Mouse (Mus musculus) forebrain, postnatal 0 days (tissue): ENCODE results near the gene Nrn1. TPM values are rescaled to one million over a fixed set of nuclear protein-coding genes. Genes with fewer than 3 reads are reported as not detected.

Experiments used
- ATAC-seq: fragments of 200-750 bp; cut with Nextera tagmentation; 2 replicates; pipeline ENCODE4 v1.8.0; 2017; ENCODE audit warnings: mild to moderate bottlenecking, moderate library complexity
- DNase-seq: peaks from one replicate; pipeline ENCODE4 v3.0.0-alpha.2; 2015
- H3K27ac ChIP-seq: fragments of 300-500 bp; sonication (generic); 2 replicates; pipeline ENCODE4 v1.5.1; 2014; ENCODE audit warnings: low read depth, mild to moderate bottlenecking, antibody characterized with exemption, low read length, moderate library complexity, mixed read lengths
- H3K27me3 ChIP-seq: fragments of 300-500 bp; sonication (generic); 2 replicates; pipeline ENCODE4 v1.6.1; 2014; ENCODE audit warnings: mild to moderate bottlenecking, low read length, mixed read lengths; ENCODE audit not compliant: insufficient read depth
- H3K36me3 ChIP-seq: fragments of 300-500 bp; sonication (generic); 2 replicates; pipeline ENCODE4 v1.6.1; 2014; ENCODE audit warnings: mild to moderate bottlenecking, moderate library complexity; ENCODE audit not compliant: insufficient read depth
- H3K4me1 ChIP-seq: fragments of 300-500 bp; sonication (generic); 2 replicates; pipeline ENCODE4 v1.6.1; 2014; ENCODE audit warnings: antibody characterized with exemption; ENCODE audit not compliant: insufficient read depth
- H3K4me2 ChIP-seq: fragments of 300-500 bp; sonication (generic); 2 replicates; pipeline ENCODE4 v1.6.1; 2014; ENCODE audit warnings: low read depth, mild to moderate bottlenecking, moderate library complexity
- H3K4me3 ChIP-seq: fragments of 300-500 bp; sonication (generic); 2 replicates; pipeline ENCODE4 v1.5.1; 2014; ENCODE audit warnings: low read depth, low read length, mixed read lengths
- H3K9ac ChIP-seq: fragments of 300-500 bp; sonication (generic); 2 replicates; pipeline ENCODE4 v1.6.1; 2014; ENCODE audit warnings: mild to moderate bottlenecking
- H3K9me3 ChIP-seq: fragments of 300-500 bp; sonication (generic); 2 replicates; pipeline ENCODE4 v1.6.1; 2016; ENCODE audit warnings: low read length
- CTCF ChIP-seq: sonication (generic); IDR thresholded peaks from 2 replicates; pipeline ENCODE4 v1.5.1; 2016; ENCODE audit warnings: antibody characterized with exemption, control low read depth, low read depth
- WGBS: fragments of 180-500 bp; shearing (Covaris S2); extraction: QIAGEN DNeasy Blood & Tissue Kit; methylation state at CpG from one replicate; pipeline ENCODE4 v1.1.7; 2014; 5-methylcytosine and 5-hydroxymethylcytosine counted together
- polyA plus RNA-seq: library from polyadenylated mRNA; unstranded; fragments of >200 nt; fragmentation: Nextera tagmentation; extraction: Ambion mirVana; gene quantifications from 2 replicates; pipeline ENCODE4 v1.2.1, GENCODE M21; 2015
- total RNA-seq: library from RNA; depleted of rRNA; stranded (reverse); fragments of >200 nt; gene quantifications from 2 replicates; pipeline ENCODE4 v1.2.3, GENCODE M21; 2014

Nrn1 gene
- total and polyA plus RNA-seq, 2 experiments from 2014 or later, result 35.1 to 57.7 TPM

DNA sequence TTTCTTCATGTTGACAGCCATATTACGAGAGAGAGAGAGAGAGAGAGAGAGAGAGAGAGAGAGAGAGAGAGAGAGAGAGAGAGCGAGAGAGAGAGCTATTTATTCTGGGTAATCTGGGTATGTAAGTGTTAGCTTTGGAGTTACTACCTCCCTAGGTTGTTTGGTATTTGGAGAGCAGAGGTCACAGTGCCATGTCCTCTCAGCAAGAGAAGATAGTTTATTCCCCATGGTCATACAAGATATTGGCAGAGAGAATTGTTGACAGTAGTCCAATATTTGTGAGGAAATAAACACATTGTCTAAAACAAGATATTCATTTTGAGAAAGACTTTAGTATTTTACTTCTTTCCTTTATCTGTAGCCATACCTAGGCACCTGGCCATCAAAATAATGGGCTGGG lies 20.8 kb downstream of the Nrn1 start:
- no peaks in the 10 kb centered on the region for H3K36me3 ChIP-seq
- no peak overlapping the region for H3K9ac ChIP-seq
- WGBS, result 77% methylated on average over 2 of the region's 2 CpGs

DNA sequence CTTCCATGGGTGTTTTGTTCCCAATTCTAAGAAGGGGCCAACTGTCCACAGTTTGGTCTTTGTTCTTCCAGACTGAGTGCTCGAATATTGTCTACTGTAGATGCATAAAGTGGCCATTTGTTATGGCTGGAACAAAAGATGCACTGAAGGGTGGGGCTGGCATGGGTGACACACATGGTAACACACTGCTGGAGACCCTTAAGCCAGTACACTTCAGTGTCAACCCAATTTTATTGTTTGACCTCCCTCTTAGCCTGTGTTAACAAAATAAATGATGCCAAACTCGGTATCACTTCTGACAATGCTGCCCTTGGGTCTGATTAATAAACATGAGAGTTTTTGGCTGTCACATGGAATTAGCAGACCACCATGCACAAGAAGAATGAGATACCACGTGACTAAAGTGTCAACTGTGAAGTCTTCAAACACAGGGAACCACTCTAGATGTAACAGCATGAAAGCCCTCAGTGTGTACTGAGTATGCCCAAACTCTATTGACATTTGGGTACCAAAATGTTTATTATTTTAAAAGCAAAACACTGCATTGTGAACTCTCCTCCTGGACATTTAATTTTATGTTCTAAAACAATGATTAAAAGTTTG lies 27.7 kb downstream of the Nrn1 start:
- Histone ChIP-seq H3K4me1 (no peaks in the 10 kb centered on the region), H3K9me3 (no peaks in the 10 kb centered on the region), H3K4me3 (no peak overlapping the region), H3K9ac (no peak overlapping the region), H3K27ac (no peak overlapping the region), H3K4me2 (no peak overlapping the region), H3K27me3 (no peaks in the 10 kb centered on the region), H3K36me3 (no peaks in the 10 kb centered on the region)
- DNase-seq (no peak), ATAC-seq (no peak)
- 34% methylated on average over 3 of the region's 3 CpGs for WGBS
- no peak for TF ChIP-seq CTCF

More for the DNA sequence above, 20.8 kb downstream of the Nrn1 start:
- no peak for TF ChIP-seq CTCF
- no peaks in the 10 kb centered on the region for H3K9me3 ChIP-seq
- H3K27ac ChIP-seq, result no peak overlapping the region
- no peak for DNase-seq
- H3K4me3 ChIP-seq, result no peak overlapping the region
- H3K4me1 ChIP-seq, result no peaks in the 10 kb centered on the region
- H3K4me2 ChIP-seq, result no peak overlapping the region
- H3K27me3 ChIP-seq, result no peaks in the 10 kb centered on the region
- no peak for ATAC-seq

DNA sequence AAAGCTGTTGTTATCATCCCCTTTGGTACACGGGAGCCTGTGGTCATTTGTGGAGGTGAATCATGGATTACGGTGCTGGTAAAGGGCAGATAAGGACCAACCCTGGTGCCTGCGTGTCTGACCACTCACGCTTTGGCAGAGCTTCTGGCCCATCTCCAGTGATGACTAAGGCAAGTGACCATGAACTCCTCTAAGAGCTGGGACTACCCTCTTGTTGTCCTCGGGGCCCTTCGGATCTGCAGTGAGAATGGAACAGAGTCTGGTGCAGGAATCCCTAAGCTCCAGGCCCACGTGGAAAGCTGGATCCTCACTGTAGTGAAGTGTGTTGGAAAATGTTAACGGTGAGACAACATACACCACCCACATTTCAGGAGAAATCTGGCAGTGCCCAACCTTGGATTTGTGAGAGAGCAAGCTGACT lies 38.6 kb downstream of the Nrn1 start:
- Histone ChIP-seq H3K9me3 (no peaks in the 10 kb centered on the region), H3K27me3 (no peaks in the 10 kb centered on the region), H3K4me3 (no peak overlapping the region), H3K9ac (no peak overlapping the region), H3K36me3 (no peaks in the 10 kb centered on the region), H3K4me2 (no peak overlapping the region), H3K27ac (no peak overlapping the region), H3K4me1 (no peaks in the 10 kb centered on the region)
- no peak for ATAC-seq
- no peak for TF ChIP-seq CTCF
- no peak for DNase-seq
- 90% methylated on average over 8 of the region's 8 CpGs for WGBS

DNA sequence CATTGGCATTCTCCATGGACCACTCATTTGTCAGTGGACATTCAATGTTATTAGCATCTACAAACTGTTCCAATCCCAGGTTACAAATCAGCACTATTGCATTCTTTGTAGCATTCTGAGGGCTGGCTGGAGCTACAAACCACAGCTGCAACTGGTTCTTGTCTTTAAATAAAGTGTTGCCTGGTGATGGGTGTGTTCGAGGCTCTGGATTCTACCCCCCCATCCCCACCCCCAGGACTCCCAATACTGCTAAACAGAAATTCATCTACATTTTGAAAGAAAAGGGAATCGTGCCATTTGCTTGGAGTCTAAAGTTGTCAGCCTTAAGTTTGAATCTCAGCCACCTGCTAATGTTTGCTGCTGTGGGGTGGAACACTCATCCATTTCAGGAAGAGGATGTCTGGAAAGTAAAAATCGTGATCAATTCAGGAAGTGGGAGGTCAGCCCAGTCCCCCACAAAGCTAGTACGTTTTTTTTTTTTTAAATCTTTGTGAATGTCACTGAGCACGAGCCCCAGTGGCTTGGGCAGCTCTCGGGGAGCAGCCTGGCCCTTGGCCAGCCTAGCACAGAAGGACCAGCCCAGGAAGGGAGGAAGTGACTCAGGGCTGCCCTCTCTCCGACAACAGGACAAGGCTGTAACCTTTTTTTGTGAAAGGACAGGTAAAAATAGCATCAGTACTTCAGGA lies 39.3 kb downstream of the Nrn1 start:
- DNase-seq (no peak), ATAC-seq (no peak)
- 55% methylated on average over 7 of the region's 7 CpGs for WGBS
- Histone ChIP-seq H3K36me3 (no peaks in the 10 kb centered on the region), H3K9me3 (no peaks in the 10 kb centered on the region), H3K4me1 (no peaks in the 10 kb centered on the region), H3K4me3 (no peak overlapping the region), H3K4me2 (no peak overlapping the region), H3K27ac (no peak overlapping the region), H3K27me3 (no peaks in the 10 kb centered on the region), H3K9ac (no peak overlapping the region)
- TF ChIP-seq CTCF, result no peak

DNA sequence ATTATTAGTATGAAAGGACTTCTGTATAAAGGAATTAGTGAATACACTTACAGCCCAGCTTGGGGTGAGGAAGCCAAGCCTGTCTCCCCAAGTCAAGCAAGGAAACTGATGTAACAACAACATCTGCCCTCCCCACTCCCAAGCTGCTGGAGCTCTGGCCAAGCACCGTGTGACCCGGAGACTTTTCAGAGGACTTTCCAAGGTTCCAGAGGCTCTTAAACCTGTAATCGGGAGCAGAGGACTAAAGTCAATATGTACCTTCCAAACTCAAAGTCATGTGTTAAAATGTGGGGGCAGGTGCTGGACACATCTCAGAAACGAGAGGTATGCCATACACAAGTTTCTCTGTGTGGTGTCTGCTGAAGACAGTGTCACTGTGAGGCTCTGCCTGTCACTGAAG lies 51.4 kb downstream of the Nrn1 start:
- H3K4me2 ChIP-seq, result no peak overlapping the region
- H3K9ac ChIP-seq, result no peak overlapping the region
- WGBS, result 80% methylated on average over 4 of the region's 4 CpGs
- no peak overlapping the region for H3K4me3 ChIP-seq
- no peak overlapping the region for H3K27ac ChIP-seq
- ATAC-seq (no peak), DNase-seq (no peak)
- no peaks in the 10 kb centered on the region for H3K27me3 ChIP-seq
- TF ChIP-seq CTCF, result no peak
- no peaks in the 10 kb centered on the region for H3K4me1 ChIP-seq
- no peaks in the 10 kb centered on the region for H3K36me3 ChIP-seq
- H3K9me3 ChIP-seq, result no peaks in the 10 kb centered on the region

DNA sequence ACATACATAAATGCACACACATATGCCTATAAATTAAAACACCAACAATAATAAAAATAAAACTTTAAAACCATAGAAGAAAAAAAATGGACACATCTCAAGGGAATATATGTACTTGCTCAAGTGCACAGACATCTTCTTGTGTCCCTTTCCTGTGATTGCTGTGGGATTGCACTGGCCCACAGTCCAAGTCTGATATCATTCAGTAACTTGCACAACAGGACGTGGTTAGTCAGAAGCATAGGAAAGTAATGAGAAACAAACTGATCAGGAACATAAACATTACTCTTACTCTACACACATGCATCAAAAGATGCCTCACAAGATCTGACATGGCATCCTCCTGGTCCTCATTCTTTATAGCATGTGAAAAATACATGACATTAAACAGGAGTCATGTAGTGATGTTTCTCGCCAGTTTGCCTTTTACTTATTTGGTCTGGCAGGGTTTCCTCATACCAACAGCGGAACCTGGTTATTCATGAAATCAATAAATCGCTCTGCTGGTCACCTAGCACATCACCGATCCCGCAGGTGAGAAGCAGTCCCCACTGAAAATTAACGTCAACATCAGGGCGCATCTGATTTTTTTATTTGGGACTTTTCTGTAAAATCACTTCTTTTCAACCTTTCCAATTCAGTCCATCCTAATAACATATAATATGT lies 54.1 kb downstream of the Nrn1 start:
- H3K9me3 ChIP-seq, result no peaks in the 10 kb centered on the region
- TF ChIP-seq CTCF, result no peak
- WGBS, result 95% methylated on average over 8 of the region's 8 CpGs
- H3K4me2 ChIP-seq, result no peak overlapping the region
- no peaks in the 10 kb centered on the region for H3K4me1 ChIP-seq
- no peaks in the 10 kb centered on the region for H3K36me3 ChIP-seq
- DNase-seq (no peak), ATAC-seq (no peak)
- no peaks in the 10 kb centered on the region for H3K27me3 ChIP-seq
- no peak overlapping the region for H3K4me3 ChIP-seq
- no peak overlapping the region for H3K27ac ChIP-seq
- H3K9ac ChIP-seq, result no peak overlapping the region

DNA sequence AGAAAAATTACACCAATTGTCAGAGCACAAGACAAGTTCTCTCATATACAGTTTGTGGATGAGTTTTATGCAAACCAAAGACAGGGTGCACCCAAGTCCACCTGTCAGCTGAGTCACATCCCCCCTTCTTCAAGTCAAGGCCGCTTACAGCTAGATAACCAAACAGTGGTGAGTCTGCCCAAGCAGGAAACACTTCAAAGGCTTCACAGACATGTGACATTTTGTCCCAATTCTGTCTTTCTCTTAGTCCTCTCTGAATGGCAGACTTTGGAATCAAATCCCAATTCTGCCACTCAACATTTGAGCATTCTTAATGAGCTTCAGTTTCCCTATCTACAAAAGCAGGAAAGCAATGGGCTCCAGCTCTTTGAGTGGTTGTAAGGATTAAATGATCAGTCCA lies 55.6 kb downstream of the Nrn1 start:
- 64% methylated on average over 1 of the region's 1 CpGs for WGBS

More for the DNA sequence above, 55.6 kb downstream of the Nrn1 start:
- H3K9ac ChIP-seq, result no peak overlapping the region
- ATAC-seq (no peak), DNase-seq (no peak)
- H3K4me1 ChIP-seq, result no peaks in the 10 kb centered on the region
- no peak overlapping the region for H3K4me2 ChIP-seq
- no peak overlapping the region for H3K27ac ChIP-seq
- no peak for TF ChIP-seq CTCF
- no peaks in the 10 kb centered on the region for H3K27me3 ChIP-seq
- no peaks in the 10 kb centered on the region for H3K9me3 ChIP-seq
- H3K4me3 ChIP-seq, result no peak overlapping the region
- H3K36me3 ChIP-seq, result no peaks in the 10 kb centered on the region
